Mouse (Mus musculus) layer of hippocampus, postnatal 14 days (tissue): ENCODE measurements around the gene Spp2. TPM values are rescaled to one million over a fixed set of nuclear protein-coding genes. Genes with fewer than 3 reads are reported as not detected.
A peak's percentile ranks its signal among the peaks of the same experiment; 100 is the strongest.

Source experiments
- DNase-seq, 2 experiments: peaks; one replicate each; pipeline ENCODE4 v3.0.0; 2021 to 2022; ENCODE audit warnings: low spot score in 2 of 2, mixed read lengths in 1 of 2
- long read RNA-seq, 2 experiments: library from polyadenylated mRNA; stranded (forward); transcript quantifications; one replicate each; pipeline ENCODE4 v2.0.0; 2021
- total RNA-seq, 2 experiments: library from RNA; stranded (reverse); gene quantifications; 2 replicates each; pipeline ENCODE4 v1.2.3; 2021

Gene Spp2
- total RNA-seq: not detected
- long read RNA-seq, experiment 1: 0 reads
- long read RNA-seq, experiment 2: 0 reads

GRCm38 (mm10) chr1:88406807-88407198 is at the start of gene Spp2:
Gene Spp2 (plus strand): TSS chr1:88406961.
- no peak for DNase-seq

GRCm38 (mm10) chr1:88357458-88358090 is 49.2 kb upstream of the Spp2 start:
- DNase-seq: peak; percentile 42 to 81

GRCm38 (mm10) chr1:88358102-88358654 is 48.6 kb upstream of the Spp2 start:
- DNase-seq: no peak

- DNase-seq: no peak
These were observed 45.7 kb upstream of the Spp2 start for GRCm38 (mm10) chr1:88361085-88361484.

GRCm38 (mm10) chr1:88366881-88367644 is 39.7 kb upstream of the Spp2 start:
- DNase-seq: no peak

- DNase-seq: no peak
These were observed 28.3 kb upstream of the Spp2 start for GRCm38 (mm10) chr1:88378446-88378845.

- DNase-seq: no peak
These were observed 15.1 kb upstream of the Spp2 start for GRCm38 (mm10) chr1:88391632-88392031.

GRCm38 (mm10) chr1:88393321-88393720 is 13.4 kb upstream of the Spp2 start:
- no peak for DNase-seq

- DNase-seq: no peak
These were observed 3.4 kb upstream of the Spp2 start for GRCm38 (mm10) chr1:88403378-88403777.

GRCm38 (mm10) chr1:88406078-88406806 is 519 bp upstream of the Spp2 start:
- no peak for DNase-seq

- DNase-seq: no peak
These were observed 1.6 kb downstream of the Spp2 start for GRCm38 (mm10) chr1:88408340-88408739.

GRCm38 (mm10) chr1:88412013-88412412 is 5.3 kb downstream of the Spp2 start:
- DNase-seq: peak in 1 of 2 experiments; percentile 20

- DNase-seq: no peak
These were observed 12.2 kb downstream of the Spp2 start for GRCm38 (mm10) chr1:88418943-88419342.

GRCm38 (mm10) chr1:88422045-88422444 is 15.3 kb downstream of the Spp2 start:
- DNase-seq: no peak

GRCm38 (mm10) chr1:88422846-88423395 is 16.2 kb downstream of the Spp2 start:
- no peak for DNase-seq

GRCm38 (mm10) chr1:88424602-88425252 is 18.0 kb downstream of the Spp2 start:
- peak; percentile 80 to 81 for DNase-seq

- DNase-seq: no peak
These were observed 21.4 kb downstream of the Spp2 start for GRCm38 (mm10) chr1:88427987-88428741.

- no peak for DNase-seq
These were observed 22.7 kb downstream of the Spp2 start for GRCm38 (mm10) chr1:88429413-88429812.

GRCm38 (mm10) chr1:88431262-88431661 is 24.5 kb downstream of the Spp2 start:
- no peak for DNase-seq

GRCm38 (mm10) chr1:88432601-88433000 is 25.8 kb downstream of the Spp2 start:
- DNase-seq: no peak
